Mouse (Mus musculus) midbrain, embryonic 13.5 days (tissue): ENCODE measurements around the gene Polr2e. TPM values are rescaled to one million over a fixed set of nuclear protein-coding genes. Genes with fewer than 3 reads are reported as not detected.

Experiments
- ATAC-seq: fragments of 200-750 bp; cut with Nextera tagmentation; 2 replicates; pipeline ENCODE4 v1.8.0; 2017; ENCODE audit warnings: mild to moderate bottlenecking, moderate TSS enrichment, moderate library complexity
- H3K27ac ChIP-seq: fragments of 300-500 bp; sonication (generic); 2 replicates; pipeline ENCODE4 v1.5.1; 2015; ENCODE audit warnings: inconsistent platforms, mild to moderate bottlenecking, moderate library complexity
- H3K27me3 ChIP-seq: fragments of 300-500 bp; sonication (generic); 2 replicates; pipeline ENCODE4 v1.6.1; 2015; ENCODE audit warnings: mild to moderate bottlenecking, inconsistent platforms
- H3K36me3 ChIP-seq: fragments of 300-500 bp; sonication (generic); 2 replicates; pipeline ENCODE4 v1.6.1; 2015; ENCODE audit warnings: mild to moderate bottlenecking, inconsistent platforms
- H3K4me1 ChIP-seq: fragments of 300-500 bp; sonication (generic); replicated peaks from 2 replicates; pipeline ENCODE4 v1.6.1; 2015; ENCODE audit warnings: inconsistent platforms
- H3K4me2 ChIP-seq: fragments of 300-500 bp; sonication (generic); replicated peaks from 2 replicates; pipeline ENCODE4 v1.6.1; 2015; ENCODE audit warnings: moderate library complexity, mild to moderate bottlenecking, inconsistent platforms
- H3K4me3 ChIP-seq: fragments of 300-500 bp; sonication (generic); replicated peaks from 2 replicates; pipeline ENCODE4 v1.5.1; 2015; ENCODE audit warnings: mild to moderate bottlenecking, inconsistent platforms
- H3K9ac ChIP-seq: fragments of 300-500 bp; sonication (generic); replicated peaks from 2 replicates; pipeline ENCODE4 v1.6.1; 2015; ENCODE audit warnings: mild to moderate bottlenecking, inconsistent platforms
- H3K9me3 ChIP-seq: fragments of 300-500 bp; sonication (generic); 2 replicates; pipeline ENCODE4 v1.6.1; 2016; ENCODE audit warnings: mild to moderate bottlenecking, inconsistent platforms
- WGBS: fragments of 180-500 bp; shearing (Covaris S2); methylation state at CpG from one replicate; pipeline ENCODE4 v1.1.7; 2015; 5-methylcytosine and 5-hydroxymethylcytosine counted together
- polyA plus RNA-seq: library from polyadenylated mRNA; unstranded; fragments of >200 nt; fragmentation: Nextera tagmentation; extraction: Ambion mirVana; gene quantifications from 2 replicates; pipeline ENCODE4 v1.2.1, GENCODE M21; 2015

Polr2e gene
- polyA plus RNA-seq, 1 experiment from 2014 or later, result 174 TPM

DNA sequence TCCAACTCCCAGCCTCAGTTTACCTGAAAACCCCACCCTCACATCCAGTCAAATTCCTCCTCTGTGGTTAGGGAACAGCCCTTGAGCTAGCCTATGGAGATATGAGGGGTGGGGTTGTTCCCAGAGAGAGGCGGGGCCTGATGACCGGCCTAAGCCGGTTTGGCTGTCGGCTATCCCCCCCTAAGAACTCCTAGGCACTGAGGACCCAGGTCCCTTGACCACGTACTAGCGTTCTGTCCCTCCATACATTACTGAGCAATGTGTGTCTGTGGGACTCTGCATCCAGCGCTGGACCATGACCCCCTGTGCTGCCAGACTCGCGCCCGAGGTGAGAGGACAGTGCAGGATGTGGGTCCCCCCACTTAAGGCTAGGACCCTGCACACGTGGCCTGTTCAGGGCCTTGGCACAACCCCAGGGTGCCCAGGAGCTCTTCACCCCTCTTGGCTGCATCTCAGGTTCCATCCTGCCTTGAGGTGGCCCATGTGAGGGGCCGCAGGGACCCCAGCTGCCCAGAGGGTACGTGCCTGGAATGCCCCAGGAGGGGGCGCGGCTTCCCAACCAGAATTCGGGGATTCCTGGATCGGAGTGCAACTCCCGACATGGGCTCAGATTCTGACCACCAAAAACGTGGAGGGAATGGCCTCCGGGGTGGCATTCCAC lies 20.0 kb downstream of the Polr2e start:
- peak; percentile 49; the same call in 1 of the 2 replicates for ATAC-seq
- H3K27ac ChIP-seq, result no peak overlapping the region
- peak overlapping the region; percentile 19 for H3K4me2 ChIP-seq
- H3K4me3 ChIP-seq, result 0 out of 2 replicates have a peak overlapping the region, but pooled peaks have one; percentile 2
- peaks cover 8% of the 10 kb centered on the region for H3K4me1 ChIP-seq
- H3K36me3 ChIP-seq, result no peaks in the 10 kb centered on the region
- no peak overlapping the region; the same call in 1 of the 2 replicates for H3K9ac ChIP-seq
- peaks cover 57% of the 10 kb centered on the region for H3K27me3 ChIP-seq
- WGBS, result 4% methylated on average over 20 of the region's 20 CpGs
- H3K9me3 ChIP-seq, result no peaks in the 10 kb centered on the region

GRCm38 (mm10) chr10:80018739-80019297 lies 20.8 kb downstream of the Polr2e start:
- WGBS, result 7% methylated on average over 15 of the region's 15 CpGs
- Histone ChIP-seq H3K27me3 (peaks cover 65% of the 10 kb centered on the region), H3K4me3 (no peak overlapping the region), H3K36me3 (no peaks in the 10 kb centered on the region), H3K9me3 (no peaks in the 10 kb centered on the region), H3K4me1 (peaks cover 8% of the 10 kb centered on the region), H3K9ac (no peak overlapping the region), H3K4me2 (no peak overlapping the region), H3K27ac (no peak overlapping the region)
- ATAC-seq, result no peak

- Histone ChIP-seq H3K4me2 (no peak overlapping the region), H3K4me3 (no peak overlapping the region), H3K27me3 (peaks cover 75% of the 10 kb centered on the region), H3K4me1 (peaks cover 8% of the 10 kb centered on the region), H3K36me3 (no peaks in the 10 kb centered on the region), H3K9me3 (no peaks in the 10 kb centered on the region), H3K9ac (no peak overlapping the region), H3K27ac (no peak overlapping the region)
- ATAC-seq, result no peak
- 85% methylated on average over 14 of the region's 14 CpGs for WGBS
Measured at GRCm38 (mm10) chr10:80017771-80018170, 21.8 kb downstream of the Polr2e start.

GRCm38 (mm10) chr10:80017361-80017760 lies 22.2 kb downstream of the Polr2e start:
- Histone ChIP-seq H3K4me1 (peaks cover 8% of the 10 kb centered on the region), H3K4me2 (no peak overlapping the region), H3K27ac (no peak overlapping the region), H3K4me3 (no peak overlapping the region), H3K9me3 (no peaks in the 10 kb centered on the region), H3K9ac (no peak overlapping the region), H3K36me3 (no peaks in the 10 kb centered on the region), H3K27me3 (peaks cover 79% of the 10 kb centered on the region)
- ATAC-seq, result no peak
- 70% methylated on average over 3 of the region's 3 CpGs for WGBS

DNA sequence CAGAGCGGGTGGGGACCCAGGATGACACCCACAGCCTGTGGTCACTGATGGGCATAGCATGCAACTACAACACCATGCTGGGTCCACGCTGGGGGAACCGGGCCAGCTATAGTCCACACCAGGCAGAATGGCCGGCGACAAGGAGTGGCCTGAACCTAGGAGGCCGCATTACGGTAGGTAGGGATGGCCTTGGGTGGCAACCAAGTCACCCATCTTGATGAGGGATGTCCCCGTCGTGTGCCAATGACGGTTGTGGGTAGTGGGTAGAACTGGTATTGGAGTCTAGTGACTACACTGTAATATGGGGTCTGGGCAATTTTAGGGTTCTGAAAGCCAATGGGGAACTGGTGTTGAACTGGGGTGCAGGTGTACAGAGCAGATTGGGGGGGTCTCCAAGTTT lies 22.7 kb downstream of the Polr2e start:
- WGBS, result 89% methylated on average over 10 of the region's 10 CpGs
- Histone ChIP-seq H3K4me3 (no peak overlapping the region), H3K9ac (no peak overlapping the region), H3K27ac (no peak overlapping the region), H3K9me3 (no peaks in the 10 kb centered on the region), H3K4me1 (peaks cover 8% of the 10 kb centered on the region), H3K27me3 (peaks cover 84% of the 10 kb centered on the region), H3K4me2 (no peak overlapping the region), H3K36me3 (peaks cover 2% of the 10 kb centered on the region)
- no peak for ATAC-seq

DNA sequence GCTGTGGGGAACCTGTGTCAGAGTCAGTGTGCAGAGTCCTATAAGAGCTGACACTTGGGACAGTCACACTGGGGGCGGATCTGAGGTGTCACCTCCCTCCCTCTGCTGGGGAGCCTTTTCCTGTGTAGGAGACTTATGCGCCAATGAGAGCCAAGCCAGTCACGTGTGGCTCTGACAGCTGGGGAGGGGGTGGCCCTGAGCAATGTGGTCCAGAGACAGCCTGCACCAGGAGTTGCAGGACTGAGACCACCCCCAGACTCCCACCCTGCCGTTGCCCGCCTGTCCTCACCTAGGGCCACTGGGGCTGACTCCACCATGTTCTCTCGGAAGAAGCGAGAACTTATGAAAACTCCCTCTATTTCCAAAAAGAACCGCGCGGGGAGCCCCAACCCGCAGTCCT lies 23.1 kb downstream of the Polr2e start, which contains the start of gene Arhgap45:
Gene Arhgap45 (plus strand): TSS at position 143 of the 400 bp plus-strand sequence.
- Histone ChIP-seq H3K36me3 (peaks cover 7% of the 10 kb centered on the region), H3K4me3 (no peak within 1 kb of the TSS), H3K27me3 (peaks cover 88% of the 10 kb centered on the region), H3K27ac (no peak within 1 kb of the TSS), H3K4me1 (peaks cover 8% of the 10 kb centered on the region), H3K9me3 (no peaks in the 10 kb centered on the region), H3K9ac (no peak within 1 kb of the TSS), H3K4me2 (no peak within 1 kb of the TSS)
- WGBS, result 76% methylated on average over 11 of the region's 11 CpGs
- ATAC-seq, result no peak

- Histone ChIP-seq H3K9ac (no peak overlapping the region), H3K4me3 (no peak overlapping the region), H3K9me3 (peaks cover 7% of the 10 kb centered on the region), H3K36me3 (peaks cover 16% of the 10 kb centered on the region), H3K4me1 (peaks cover 8% of the 10 kb centered on the region), H3K27ac (no peak overlapping the region), H3K4me2 (no peak overlapping the region), H3K27me3 (peaks cover 91% of the 10 kb centered on the region)
- 82% methylated on average over 10 of the region's 10 CpGs for WGBS
- no peak for ATAC-seq
Measured at GRCm38 (mm10) chr10:80015583-80015982, 24.0 kb downstream of the Polr2e start.

DNA sequence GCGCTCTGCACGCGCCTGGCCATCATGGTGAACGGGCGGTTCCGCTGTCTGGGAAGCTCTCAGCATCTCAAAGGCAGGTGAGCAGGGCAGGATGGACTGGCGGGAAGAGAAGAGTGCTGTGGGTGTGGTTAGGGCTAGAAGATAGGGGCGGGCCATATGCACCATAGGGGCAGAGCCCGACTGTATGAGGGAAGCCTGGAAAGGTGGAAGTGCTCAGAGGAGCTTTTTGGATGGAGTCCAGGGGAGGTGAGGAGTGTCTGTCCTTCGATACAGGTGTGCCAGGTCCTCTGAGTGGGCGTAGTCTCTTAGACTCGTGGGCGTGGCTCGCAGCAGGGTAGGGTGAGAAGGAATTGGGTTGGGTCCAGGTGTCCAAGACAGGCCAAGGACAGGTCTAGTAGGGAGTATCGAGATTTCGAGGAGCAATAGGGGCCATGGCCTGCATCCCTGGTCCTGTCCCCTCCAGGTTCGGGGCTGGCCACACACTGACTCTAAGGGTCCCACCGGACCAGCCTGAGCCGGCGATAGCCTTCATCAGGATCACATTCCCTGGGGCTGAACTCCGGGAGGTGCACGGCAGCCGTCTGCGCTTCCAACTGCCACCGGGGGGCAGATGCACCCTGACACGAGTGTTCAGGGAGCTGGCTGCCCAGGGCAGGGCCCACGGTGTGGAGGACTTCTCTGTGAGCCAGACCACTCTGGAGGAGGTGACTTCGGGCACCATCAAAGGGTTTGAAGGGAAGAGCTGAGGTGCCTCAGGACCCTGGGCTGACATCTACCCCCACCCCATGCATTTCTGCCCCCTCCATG lies 24.9 kb downstream of the Polr2e start:
- WGBS, result 25% methylated on average over 28 of the region's 28 CpGs
- Histone ChIP-seq H3K4me3 (no peak overlapping the region), H3K9me3 (peaks cover 16% of the 10 kb centered on the region), H3K9ac (no peak overlapping the region), H3K36me3 (peaks cover 25% of the 10 kb centered on the region), H3K4me1 (peaks cover 4% of the 10 kb centered on the region), H3K4me2 (no peak overlapping the region), H3K27me3 (peaks cover 82% of the 10 kb centered on the region), H3K27ac (no peak overlapping the region)
- no peak for ATAC-seq

DNA sequence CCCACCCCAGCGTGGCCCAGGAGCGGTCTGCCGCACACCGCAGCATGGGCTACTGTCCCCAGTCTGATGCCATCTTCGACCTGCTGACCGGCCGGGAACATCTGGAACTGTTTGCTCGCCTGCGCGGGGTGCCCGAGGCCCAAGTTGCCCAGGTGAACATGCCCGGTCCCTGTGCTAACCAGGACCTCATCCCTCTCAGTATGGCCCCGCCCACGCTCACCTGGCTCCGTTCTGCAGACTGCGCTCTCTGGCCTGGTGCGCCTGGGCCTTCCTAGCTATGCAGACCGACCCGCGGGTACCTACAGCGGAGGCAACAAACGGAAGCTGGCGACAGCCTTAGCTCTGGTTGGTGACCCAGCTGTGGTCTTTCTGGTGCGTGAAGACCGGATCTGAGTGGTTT lies 26.0 kb downstream of the Polr2e start:
- H3K4me1 ChIP-seq, result no peaks in the 10 kb centered on the region
- no peak for ATAC-seq
- peaks cover 34% of the 10 kb centered on the region for H3K36me3 ChIP-seq
- no peak overlapping the region for H3K27ac ChIP-seq
- H3K9ac ChIP-seq, result no peak overlapping the region
- no peak overlapping the region for H3K4me3 ChIP-seq
- H3K4me2 ChIP-seq, result no peak overlapping the region
- peaks cover 71% of the 10 kb centered on the region for H3K27me3 ChIP-seq
- H3K9me3 ChIP-seq, result peaks cover 22% of the 10 kb centered on the region
- 30% methylated on average over 25 of the region's 25 CpGs for WGBS

DNA sequence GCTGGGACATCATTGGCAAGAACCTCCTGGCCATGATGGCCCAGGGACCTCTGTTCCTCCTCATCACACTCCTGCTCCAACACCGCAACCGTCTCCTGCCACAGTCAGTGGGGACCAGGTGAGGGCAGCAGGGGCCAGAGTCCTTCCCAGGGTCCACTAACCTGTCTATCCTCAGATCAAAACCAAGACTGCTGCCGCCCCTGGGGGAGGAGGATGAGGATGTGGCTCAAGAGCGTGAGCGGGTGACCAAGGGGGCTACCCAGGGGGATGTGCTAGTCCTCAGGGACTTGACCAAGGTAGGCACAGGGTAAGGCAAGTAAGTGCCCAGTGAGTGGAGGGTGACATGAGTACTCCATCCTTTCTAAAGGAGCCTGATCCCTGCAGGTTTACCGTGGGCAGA lies 27.9 kb downstream of the Polr2e start:
- Histone ChIP-seq H3K27ac (no peak overlapping the region), H3K4me2 (no peak overlapping the region), H3K36me3 (peaks cover 42% of the 10 kb centered on the region), H3K4me3 (no peak overlapping the region), H3K9me3 (peaks cover 22% of the 10 kb centered on the region), H3K4me1 (no peaks in the 10 kb centered on the region), H3K9ac (no peak overlapping the region), H3K27me3 (peaks cover 57% of the 10 kb centered on the region)
- no peak for ATAC-seq
- 79% methylated on average over 6 of the region's 6 CpGs for WGBS

DNA sequence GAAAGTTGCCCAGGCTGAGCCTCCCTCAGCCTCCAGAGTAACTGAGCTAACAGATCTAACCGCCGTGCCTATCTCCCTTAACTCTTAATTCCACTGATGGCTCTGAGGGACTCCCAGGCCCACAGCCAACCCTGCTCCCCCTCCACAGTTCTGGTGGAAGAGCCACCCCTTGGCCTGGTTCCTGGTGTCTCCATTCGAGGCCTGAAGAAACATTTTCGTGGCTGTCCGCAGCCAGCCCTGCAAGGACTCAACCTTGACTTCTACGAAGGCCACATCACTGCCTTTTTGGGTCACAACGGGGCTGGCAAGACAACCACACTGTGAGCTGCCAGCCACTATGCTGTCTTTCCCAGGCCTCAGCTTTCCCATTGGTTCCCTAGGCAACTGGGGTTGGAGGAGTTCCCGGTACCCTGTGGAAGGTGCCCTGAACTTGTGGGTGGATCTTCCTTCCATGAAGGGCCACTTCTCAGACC lies 35.3 kb downstream of the Polr2e start:
- Histone ChIP-seq H3K4me3 (no peak overlapping the region), H3K4me2 (no peak overlapping the region), H3K36me3 (peaks cover 21% of the 10 kb centered on the region), H3K9me3 (peaks cover 6% of the 10 kb centered on the region; the same call in 1 of the 2 replicates), H3K27ac (no peak overlapping the region), H3K4me1 (no peaks in the 10 kb centered on the region), H3K9ac (no peak overlapping the region), H3K27me3 (peaks cover 47% of the 10 kb centered on the region)
- 93% methylated on average over 8 of the region's 8 CpGs for WGBS
- ATAC-seq, result no peak
